Mouse (Mus musculus) megakaryocyte, embryonic 14.5 days (primary cell): ENCODE results near the gene Sec14l3.

ENCODE experiments used
- FLI1 ChIP-seq: IDR thresholded peaks from 2 replicates; pipeline ENCODE4 v1.6.1; 2012; ENCODE audit warnings: low read length, inconsistent platforms, mixed read lengths
- GATA1 ChIP-seq: IDR thresholded peaks from 3 replicates; pipeline ENCODE4 v1.6.1; 2012; ENCODE audit warnings: mixed read lengths, low read length, inconsistent platforms, borderline replicate concordance

DNA sequence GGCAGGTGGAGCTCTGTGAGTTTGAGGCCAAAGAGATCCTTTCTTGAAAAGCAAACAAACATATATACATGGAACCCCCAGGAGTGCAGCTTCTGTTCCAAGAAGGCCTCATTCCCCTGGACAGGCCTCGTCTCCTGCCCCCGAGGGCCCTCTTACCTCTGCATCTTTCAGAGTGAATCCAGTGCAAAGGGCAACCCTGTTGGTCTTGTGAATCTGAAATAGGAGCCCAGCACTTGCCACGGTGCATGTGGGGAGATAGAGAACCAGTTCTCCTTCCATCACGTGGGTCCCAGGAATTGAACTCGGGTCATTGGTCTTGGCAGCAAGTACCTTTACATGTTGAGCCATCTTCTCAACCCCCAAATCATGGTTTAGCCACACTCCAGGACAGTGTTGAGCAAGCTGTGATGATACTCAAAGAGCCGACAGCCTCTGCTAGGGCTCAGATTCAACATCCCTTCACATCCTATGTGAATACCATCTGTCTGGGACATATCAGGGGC is 23.5 kb upstream of the Sec14l3 start:
- no peak for TF ChIP-seq GATA1
- no peak for TF ChIP-seq FLI1
